Mouse (Mus musculus) lung, adult 18-20 months (tissue): Measurements from ENCODE around the gene Tcirg1.
A peak's percentile ranks its signal among the peaks of the same experiment; 100 is the strongest.

ENCODE experiments used
- DNase-seq, 2 experiments: peaks; one replicate each; pipeline ENCODE4 v3.0.0; 2022; ENCODE audit warnings: mixed read lengths in 2 of 2

Gene Tcirg1

DNA sequence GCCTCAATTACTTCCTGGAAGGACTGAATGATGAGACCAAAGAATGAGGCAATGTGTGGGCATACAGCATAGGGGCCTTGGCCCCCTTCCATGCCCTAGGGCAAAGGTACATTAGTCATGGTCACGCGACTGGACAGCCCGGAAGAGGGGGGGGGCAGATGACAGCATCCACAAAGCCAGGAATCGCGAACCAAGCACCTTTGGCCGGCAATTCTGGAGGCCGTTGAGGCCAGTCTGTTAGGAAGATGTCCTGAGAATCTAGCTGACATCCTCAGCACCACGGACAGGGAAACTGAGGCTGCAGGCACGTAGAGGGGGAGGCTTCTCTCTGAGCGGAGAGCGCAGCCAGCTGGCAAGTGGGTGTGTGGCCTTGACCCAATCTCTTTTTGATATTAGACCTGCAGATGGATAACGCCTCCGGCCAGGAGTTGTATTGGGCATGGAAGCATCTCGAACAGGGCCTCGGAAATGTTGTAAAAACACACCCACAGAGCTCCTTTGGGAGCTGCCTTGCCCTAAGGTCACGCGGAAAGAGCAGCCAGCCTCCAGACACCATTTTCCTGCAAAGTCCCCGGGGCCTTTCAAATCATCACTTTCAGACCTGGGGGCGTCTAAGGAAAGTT is 56.0 kb downstream of the Tcirg1 start:
- peak; percentile 59 to 72 for DNase-seq

- no peak for DNase-seq
These were observed 56.9 kb downstream of the Tcirg1 start for GRCm38 (mm10) chr19:3850076-3850475.

GRCm38 (mm10) chr19:3849251-3849650 is 57.7 kb downstream of the Tcirg1 start:
- no peak for DNase-seq

DNA sequence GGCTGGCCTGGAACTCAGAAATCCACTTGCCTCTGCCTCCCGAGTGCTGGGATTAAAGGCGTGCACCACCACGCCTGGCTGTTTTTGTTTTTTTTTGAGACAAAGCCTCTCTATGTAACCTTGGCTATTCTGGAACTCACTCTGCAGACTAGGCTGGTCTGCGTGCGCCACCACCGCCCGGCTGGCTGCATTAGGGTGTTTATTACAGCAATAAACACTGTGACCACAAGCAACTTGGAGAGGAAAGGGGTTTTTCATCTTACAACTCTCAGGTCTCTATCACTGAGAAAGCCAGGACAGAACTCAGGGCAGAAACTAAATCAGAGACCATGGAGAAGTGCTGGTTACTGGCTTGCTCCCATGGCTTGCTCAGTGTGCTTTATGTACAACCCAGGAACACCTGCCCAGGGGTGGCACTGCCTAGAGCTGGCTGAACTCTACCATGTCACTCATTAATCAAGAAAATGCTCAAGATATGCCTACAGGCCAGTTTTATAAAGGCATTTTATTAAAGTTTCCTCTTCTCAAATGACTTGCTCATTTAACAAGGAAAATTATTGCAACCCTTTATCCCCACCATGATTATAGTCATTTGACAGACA is 58.6 kb downstream of the Tcirg1 start:
- no peak for DNase-seq

- no peak for DNase-seq
These were observed 59.2 kb downstream of the Tcirg1 start for GRCm38 (mm10) chr19:3847711-3848110.

DNA sequence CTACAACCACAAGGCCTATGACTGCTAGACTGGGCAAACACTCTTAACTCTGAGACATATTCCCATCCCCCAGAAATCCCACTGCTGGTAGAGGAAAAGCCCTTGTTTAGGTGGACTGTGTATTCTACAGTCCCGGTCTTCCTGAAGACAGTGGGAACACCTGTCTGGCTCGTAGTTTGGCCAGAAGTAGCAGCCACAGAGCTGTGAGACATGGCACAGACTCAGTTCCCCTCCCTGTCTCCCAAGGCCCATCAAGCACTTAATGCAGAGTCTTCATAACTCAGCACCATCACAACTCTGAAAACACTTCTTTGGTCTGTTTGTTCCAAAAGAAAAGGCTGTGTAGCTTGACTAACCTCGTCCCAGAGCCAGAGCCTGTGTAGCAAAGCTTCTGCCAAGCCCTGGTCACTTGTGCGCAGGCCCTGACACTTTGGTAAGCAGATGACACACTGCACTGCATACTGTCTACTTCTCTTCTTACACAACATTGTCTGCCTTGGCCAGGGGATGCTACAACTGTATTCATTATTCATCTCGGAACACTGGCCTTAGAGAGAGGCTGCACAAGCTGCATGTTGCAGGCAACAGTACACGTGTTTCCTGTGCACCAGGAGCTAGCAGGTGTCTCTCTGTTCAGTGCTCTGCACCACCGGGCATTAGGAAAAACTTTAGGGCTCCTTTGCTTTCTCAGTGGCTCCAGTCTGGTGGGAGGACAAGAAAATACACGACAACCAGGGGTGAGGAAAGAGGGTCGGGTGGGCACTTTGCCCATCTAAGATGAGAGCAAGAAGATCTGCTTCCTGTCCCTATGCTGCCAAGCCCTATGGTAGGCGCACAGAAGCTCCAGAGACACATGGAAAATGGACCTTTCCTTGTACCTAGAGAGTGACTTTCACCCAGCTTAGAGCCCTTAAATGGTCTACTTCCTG is 60.0 kb downstream of the Tcirg1 start:
- DNase-seq: no peak
